Mouse (Mus musculus) frontal cortex, adult (tissue): ENCODE data around the gene Ech1.
A peak's percentile ranks its signal among the peaks of the same experiment; 100 is the strongest.

Experiments used
- ATAC-seq: cut with Nextera tagmentation; 2 replicates; pipeline ENCODE4 v1.9.2; 2017; ENCODE audit warnings: mild to moderate bottlenecking, moderate library complexity, mixed read lengths; ENCODE audit not compliant: low TSS enrichment

The Ech1 gene

GRCm38 (mm10) chr7:28824941-28825685, at the start of gene Ech1:
Ech1 (plus strand) TSS chr7:28825217.
- peak; percentile 62 for ATAC-seq

GRCm38 (mm10) chr7:28778825-28779224, 46.2 kb upstream of the Ech1 start:
- no peak for ATAC-seq

GRCm38 (mm10) chr7:28780067-28780658, 44.9 kb upstream of the Ech1 start:
- peak; percentile 71 for ATAC-seq

GRCm38 (mm10) chr7:28780857-28781256, 44.2 kb upstream of the Ech1 start:
- peak; percentile 60; the same call in 1 of the 2 replicates for ATAC-seq

- peak; percentile 17; the same call in 1 of the 2 replicates for ATAC-seq
These were observed 43.8 kb upstream of the Ech1 start for GRCm38 (mm10) chr7:28781261-28781663.

GRCm38 (mm10) chr7:28785161-28785560, 39.9 kb upstream of the Ech1 start:
- ATAC-seq = no peak

- no peak for ATAC-seq
These were observed 37.1 kb upstream of the Ech1 start for GRCm38 (mm10) chr7:28787884-28788283.

- ATAC-seq = no peak
These were observed 36.5 kb upstream of the Ech1 start, which contains the start of gene Rinl for GRCm38 (mm10) chr7:28788307-28789195. Rinl (plus strand) TSS chr7:28788969.

- no peak for ATAC-seq
These were observed 35.8 kb upstream of the Ech1 start for GRCm38 (mm10) chr7:28789235-28789634.

GRCm38 (mm10) chr7:28790066-28790806, 34.8 kb upstream of the Ech1 start:
- no peak for ATAC-seq

GRCm38 (mm10) chr7:28791706-28792105, 33.3 kb upstream of the Ech1 start:
- no peak for ATAC-seq

- no peak for ATAC-seq
These were observed 32.4 kb upstream of the Ech1 start for GRCm38 (mm10) chr7:28792391-28793185.

GRCm38 (mm10) chr7:28793834-28794233, 31.2 kb upstream of the Ech1 start:
- no peak for ATAC-seq

GRCm38 (mm10) chr7:28794496-28794895, 30.5 kb upstream of the Ech1 start:
- no peak for ATAC-seq

- ATAC-seq = no peak
These were observed 29.2 kb upstream of the Ech1 start for GRCm38 (mm10) chr7:28795832-28796231.

- ATAC-seq = peak; percentile 81
These were observed 28.4 kb upstream of the Ech1 start for GRCm38 (mm10) chr7:28796562-28796975.

- ATAC-seq = no peak
These were observed 25.0 kb upstream of the Ech1 start for GRCm38 (mm10) chr7:28799994-28800393.

GRCm38 (mm10) chr7:28801451-28801850, 23.6 kb upstream of the Ech1 start:
- no peak for ATAC-seq

- ATAC-seq = no peak
These were observed 22.9 kb upstream of the Ech1 start for GRCm38 (mm10) chr7:28801901-28802670.
